Mouse (Mus musculus) lung, postnatal 14 days (tissue): ENCODE data around the gene Tmem238.
"Not testable (repeated sequence)": the region's sequence is repeated elsewhere in the genome, so short reads cannot be mapped to it uniquely, and the experiment has no call there.

ENCODE experiments used
- DNase-seq: peaks from one replicate; pipeline ENCODE4 v3.0.0; 2021

Tmem238 gene

DNA sequence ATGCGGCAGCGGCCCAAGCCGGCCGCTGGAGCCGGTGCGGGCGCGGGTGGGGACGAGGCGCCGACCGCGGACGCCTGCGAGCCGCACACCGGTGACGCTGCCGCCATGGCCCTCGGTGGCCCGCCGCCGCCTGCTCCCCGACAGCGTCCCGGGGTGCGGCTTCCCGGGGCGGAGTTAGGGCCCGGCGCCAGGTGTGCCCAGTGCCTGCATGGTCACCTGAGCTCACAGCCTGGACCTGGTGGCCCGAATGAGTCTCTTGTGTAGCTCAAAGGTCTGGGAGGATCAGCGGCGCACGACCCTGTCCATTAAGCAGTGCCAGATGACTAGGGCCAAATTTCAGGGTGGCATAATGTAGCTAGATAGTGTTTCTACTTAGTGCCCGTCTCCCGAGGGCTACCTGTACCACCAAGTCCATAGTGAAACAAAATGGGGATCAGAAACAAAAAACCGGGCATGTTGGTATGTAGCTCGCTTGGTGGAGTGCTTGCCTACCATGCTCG lies at the start of gene Tmem238:
Tmem238 (minus strand) TSS at position 221 of the 500 bp plus-strand sequence.
- DNase-seq = peak; percentile 78

GRCm38 (mm10) chr7:4837639-4838038 lies 48.2 kb upstream of the Tmem238 start:
- DNase-seq = no peak

- peak; percentile 66 for DNase-seq
Observed at GRCm38 (mm10) chr7:4836351-4836792, 46.9 kb upstream of the Tmem238 start.

GRCm38 (mm10) chr7:4835631-4836327 lies 46.3 kb upstream of the Tmem238 start:
- DNase-seq = peak; percentile 32

- DNase-seq = no peak
Observed at GRCm38 (mm10) chr7:4830476-4830875, 41.0 kb upstream of the Tmem238 start.

GRCm38 (mm10) chr7:4825365-4825764 lies 35.9 kb upstream of the Tmem238 start:
- DNase-seq = no peak

DNA sequence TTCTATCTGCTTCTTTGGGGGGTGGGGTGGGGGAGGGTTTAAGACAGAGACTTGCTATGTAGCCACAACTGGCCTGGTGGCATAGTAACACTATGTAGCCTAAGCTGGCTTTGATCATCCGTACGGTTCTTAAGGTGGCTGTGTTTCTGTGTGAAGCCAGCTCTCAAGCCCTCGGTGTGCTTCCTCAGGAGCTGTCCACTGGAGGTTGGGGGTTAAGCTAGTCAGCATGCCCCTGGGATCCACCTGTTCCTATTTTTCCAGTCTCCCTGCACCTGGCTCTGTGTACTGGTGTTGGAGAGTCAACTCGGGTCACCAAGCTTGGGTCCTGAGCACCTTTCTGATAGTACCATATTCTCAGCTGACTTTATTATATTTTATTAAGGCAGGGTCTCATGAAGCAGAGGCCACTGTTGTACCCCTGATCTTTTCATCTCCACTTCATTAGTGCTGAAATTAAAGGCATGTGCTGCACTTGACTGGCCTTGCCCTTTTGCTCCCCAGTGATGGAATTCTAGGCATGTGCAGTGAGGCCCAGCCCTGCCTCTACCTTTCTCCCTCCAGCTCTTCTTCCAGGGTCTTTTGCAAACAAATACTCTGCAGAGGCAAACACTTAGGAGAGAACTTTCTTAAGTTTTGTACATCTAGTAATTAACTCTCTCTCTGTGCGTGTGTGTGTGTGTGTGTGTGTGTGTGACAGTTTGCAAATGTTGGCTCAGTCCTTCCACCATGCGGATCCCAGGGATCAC lies 32.9 kb upstream of the Tmem238 start:
- DNase-seq = no peak

DNA sequence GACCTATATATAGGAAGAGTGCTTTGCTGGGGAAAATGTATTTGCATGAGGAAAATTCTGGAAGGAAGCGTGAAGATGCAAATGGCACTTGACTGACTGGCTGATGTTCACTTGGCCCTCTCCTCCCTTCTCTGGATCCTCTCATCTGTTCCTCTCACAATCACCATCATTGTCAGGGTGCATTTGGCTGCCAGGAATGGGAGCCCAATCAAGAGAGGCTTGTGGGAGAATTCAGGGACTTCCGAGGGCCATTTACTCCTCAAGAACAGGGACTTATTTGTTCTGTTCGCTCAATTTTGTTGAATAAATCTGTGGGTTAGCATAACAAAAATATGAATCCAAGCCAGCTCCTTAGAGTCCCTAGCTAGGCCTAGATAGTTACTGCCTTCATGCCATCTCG lies 32.2 kb upstream of the Tmem238 start:
- DNase-seq = no peak

- not testable (repeated sequence) for DNase-seq
Observed at GRCm38 (mm10) chr7:4820925-4821324, 31.5 kb upstream of the Tmem238 start.

GRCm38 (mm10) chr7:4816559-4816958 lies 27.1 kb upstream of the Tmem238 start:
- DNase-seq = no peak

- no peak for DNase-seq
Observed at GRCm38 (mm10) chr7:4813105-4813791, 23.8 kb upstream of the Tmem238 start.

DNA sequence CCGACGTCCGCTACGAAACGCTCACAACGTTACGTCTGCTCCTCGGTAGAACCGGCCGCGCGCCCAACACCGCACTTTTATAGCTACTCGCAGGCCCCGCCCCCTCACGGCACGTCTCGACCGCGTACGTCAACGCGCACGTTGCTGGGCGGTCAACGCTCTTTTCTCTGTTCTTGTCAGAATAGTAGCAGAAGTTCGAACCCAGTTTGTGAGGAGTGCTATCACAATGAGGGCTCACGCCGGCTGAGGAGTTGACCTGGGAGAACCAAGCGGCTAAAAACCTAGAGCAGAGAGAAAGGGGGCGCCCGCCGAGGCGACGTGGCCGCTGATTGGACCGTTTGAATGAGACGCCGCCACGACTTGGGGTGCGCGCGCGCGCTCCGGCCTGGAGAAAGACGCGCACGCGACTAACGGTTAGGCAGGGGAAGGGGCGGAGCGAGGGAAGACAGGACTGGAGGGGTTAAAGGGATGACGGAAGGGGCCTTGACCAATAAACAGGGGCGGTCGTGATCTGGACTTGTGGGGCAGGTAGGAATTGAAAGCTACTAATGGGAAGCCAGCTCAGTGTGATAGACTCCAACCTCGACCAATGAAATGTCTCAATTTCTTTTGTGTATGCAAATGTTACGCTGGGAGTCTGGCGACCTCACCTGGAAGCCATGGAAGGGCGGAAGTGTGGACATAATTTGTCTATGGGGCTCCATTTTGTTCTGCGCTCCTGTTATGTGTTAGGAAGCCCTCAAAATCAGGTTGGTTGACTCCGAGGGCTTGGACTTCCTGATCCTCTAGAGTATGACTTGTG lies 23.0 kb upstream of the Tmem238 start, which contains the start of gene Ube2s:
Ube2s (minus strand) TSS at position 288 of the 802 bp plus-strand sequence.
- peak; percentile 97 for DNase-seq

- no peak for DNase-seq
Observed at GRCm38 (mm10) chr7:4811842-4812302, 22.4 kb upstream of the Tmem238 start.

GRCm38 (mm10) chr7:4811131-4811530 lies 21.7 kb upstream of the Tmem238 start:
- DNase-seq = not testable (repeated sequence)

DNA sequence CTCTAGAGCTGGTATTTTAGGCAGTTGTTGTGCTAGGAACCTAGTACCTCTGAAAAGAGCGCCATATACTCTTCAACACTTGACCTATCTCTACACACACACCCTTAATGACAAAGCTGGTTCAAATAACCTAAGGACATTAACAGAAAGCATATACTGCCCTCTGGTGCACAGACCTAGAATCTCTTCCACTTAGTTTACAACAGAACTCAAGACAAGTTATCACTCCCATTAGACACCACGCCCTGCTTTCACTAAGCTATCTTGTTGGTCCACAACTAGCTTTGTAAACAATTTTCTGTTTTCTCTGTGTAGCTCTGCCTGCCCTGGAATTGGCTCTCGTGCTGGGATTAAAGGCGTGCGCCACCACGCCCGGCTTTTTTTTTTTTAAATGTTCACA lies 17.3 kb upstream of the Tmem238 start:
- peak; percentile 55 for DNase-seq

GRCm38 (mm10) chr7:4802247-4802646 lies 12.8 kb upstream of the Tmem238 start:
- DNase-seq = no peak

DNA sequence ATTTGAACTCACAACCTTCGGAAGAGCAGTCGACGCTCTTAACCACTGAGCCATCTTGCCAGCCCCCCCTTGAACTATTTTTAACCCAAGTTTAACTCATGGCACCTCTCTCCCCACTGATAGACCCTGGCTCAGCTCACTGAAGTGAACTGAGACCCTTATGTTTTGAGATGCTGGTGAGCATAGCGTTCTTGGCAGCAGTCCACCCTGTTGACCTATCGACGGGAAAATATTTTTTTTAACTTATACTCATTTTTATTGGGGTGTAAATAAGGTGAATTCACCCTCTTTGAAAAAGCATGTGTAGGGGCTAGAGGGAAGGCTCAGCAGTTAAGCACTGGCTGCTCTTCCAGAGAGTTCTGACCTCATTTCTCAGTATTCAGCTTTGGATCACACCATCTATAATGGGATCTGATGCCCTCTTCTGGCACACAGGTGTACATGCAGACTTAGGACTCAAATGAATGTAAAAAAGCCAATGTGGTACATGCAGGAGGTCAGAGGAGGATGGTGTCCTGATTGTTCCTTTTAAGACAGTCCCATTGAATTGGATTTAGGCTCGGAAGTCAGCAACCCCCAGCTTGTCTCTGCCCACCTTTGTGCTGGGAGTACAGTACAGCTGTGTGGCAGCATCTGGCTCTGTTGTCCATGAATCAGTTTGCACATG lies 6.4 kb upstream of the Tmem238 start:
- peak; percentile 26 for DNase-seq

GRCm38 (mm10) chr7:4794631-4795168 lies 5.2 kb upstream of the Tmem238 start:
- DNase-seq = no peak

- no peak for DNase-seq
Observed at GRCm38 (mm10) chr7:4793674-4794073, 4.2 kb upstream of the Tmem238 start.

- DNase-seq = not testable (repeated sequence)
Observed at GRCm38 (mm10) chr7:4793248-4793647, 3.8 kb upstream of the Tmem238 start.
